Mouse (Mus musculus) midbrain, embryonic 14.5 days (tissue): ENCODE data around the gene Numb. TPM values are rescaled to one million over a fixed set of nuclear protein-coding genes. Genes with fewer than 3 reads are reported as not detected.

Experiments
- ATAC-seq: fragments of 200-750 bp; cut with Nextera tagmentation; 2 replicates; pipeline ENCODE4 v1.8.0; 2017; ENCODE audit warnings: moderate number of reproducible peaks, moderate library complexity; ENCODE audit not compliant: low FRiP score, low TSS enrichment
- DNase-seq: peaks from one replicate; pipeline ENCODE4 v3.0.0-alpha.2; 2015
- H3K27ac ChIP-seq: fragments of 300-500 bp; sonication (generic); replicated peaks from 2 replicates; pipeline ENCODE4 v1.5.1; 2014; ENCODE audit warnings: mild to moderate bottlenecking, low read depth, low read length, moderate library complexity
- H3K27me3 ChIP-seq: fragments of 300-500 bp; sonication (generic); 2 replicates; pipeline ENCODE4 v1.6.1; 2014; ENCODE audit warnings: low read length, control low read depth, mixed read lengths; ENCODE audit not compliant: control insufficient read depth, insufficient read depth
- H3K36me3 ChIP-seq: fragments of 300-500 bp; sonication (generic); 2 replicates; pipeline ENCODE4 v1.6.1; 2014; ENCODE audit warnings: low read length, control low read depth; ENCODE audit not compliant: control insufficient read depth, insufficient read depth
- H3K4me1 ChIP-seq: fragments of 300-500 bp; sonication (generic); 2 replicates; pipeline ENCODE4 v1.6.1; 2014; ENCODE audit warnings: mild to moderate bottlenecking, antibody characterized with exemption, low read length, control low read depth; ENCODE audit not compliant: control insufficient read depth, insufficient read depth
- H3K4me2 ChIP-seq: fragments of 300-500 bp; sonication (generic); 2 replicates; pipeline ENCODE4 v1.6.1; 2014; ENCODE audit warnings: mild to moderate bottlenecking, low read length, moderate library complexity
- H3K4me3 ChIP-seq: fragments of 300-500 bp; sonication (generic); replicated peaks from 2 replicates; pipeline ENCODE4 v1.5.1; 2014; ENCODE audit warnings: low read depth, low read length
- H3K9ac ChIP-seq: fragments of 300-500 bp; sonication (generic); replicated peaks from 2 replicates; pipeline ENCODE4 v1.6.1; 2014; ENCODE audit warnings: mild to moderate bottlenecking, low read length, moderate library complexity
- H3K9me3 ChIP-seq: fragments of 300-500 bp; sonication (generic); 2 replicates; pipeline ENCODE4 v1.6.1; 2016; ENCODE audit warnings: low read length, control low read depth, mixed read lengths; ENCODE audit not compliant: control insufficient read depth
- WGBS: fragments of 180-500 bp; shearing (Covaris S2); extraction: QIAGEN DNeasy Blood & Tissue Kit; methylation state at CpG from one replicate; pipeline ENCODE4 v1.1.7; 2014; 5-methylcytosine and 5-hydroxymethylcytosine counted together
- polyA plus RNA-seq: library from polyadenylated mRNA; unstranded; fragments of >200 nt; fragmentation: Nextera tagmentation; extraction: Ambion mirVana; gene quantifications from 2 replicates; pipeline ENCODE4 v1.2.1, GENCODE M21; 2014

Gene Numb
- 13.0 and 20.6 TPM in 2 replicates for polyA plus RNA-seq

DNA sequence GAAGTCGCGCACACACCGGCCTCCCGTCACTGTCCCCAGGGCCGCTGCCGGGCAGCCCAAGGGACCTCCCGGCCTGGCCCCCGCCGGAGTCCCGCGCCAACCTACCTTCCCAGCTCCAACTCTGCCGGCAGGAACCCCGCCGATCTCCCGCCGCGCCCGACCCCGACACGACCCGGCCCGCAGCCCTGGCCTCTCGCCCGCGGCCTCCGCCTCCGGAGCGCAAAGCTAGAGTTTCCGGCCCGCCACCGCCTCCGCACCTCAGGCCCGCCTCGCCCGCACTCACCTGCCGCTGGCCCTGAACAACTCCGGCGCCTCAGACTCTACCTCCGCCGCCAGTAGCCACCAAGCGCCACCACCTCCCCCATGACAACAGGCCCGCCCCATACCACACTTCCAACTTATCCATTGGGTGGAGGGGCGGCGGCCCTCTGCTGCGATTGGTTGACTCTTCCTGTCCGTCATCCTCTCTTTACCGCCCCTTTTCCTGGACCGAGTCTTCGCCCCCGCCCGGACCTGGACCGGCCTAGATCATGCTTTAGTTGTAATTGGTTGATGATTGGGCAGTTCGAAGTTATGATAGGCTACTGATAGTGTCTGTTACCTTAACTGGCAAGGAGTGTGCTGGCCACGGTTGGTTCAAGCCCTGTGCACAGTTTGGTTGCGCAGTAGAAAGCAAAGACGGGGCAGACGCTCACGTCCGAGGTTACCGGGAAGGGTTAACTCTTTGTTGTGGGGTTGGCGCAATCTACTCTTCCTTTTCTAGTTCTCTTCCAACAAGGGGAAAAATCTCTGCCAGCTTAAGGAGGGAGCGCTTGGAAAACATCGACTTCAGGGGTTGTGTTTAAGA is at the start of gene Numb:
Gene Numb (minus strand): TSS at position 400 of the 847 bp plus-strand sequence.
- peaks cover 12% of the 10 kb centered on the region for H3K4me1 ChIP-seq
- H3K4me3 ChIP-seq = peak within 1 kb of the TSS; percentile 96
- peak within 1 kb of the TSS; percentile 76 for H3K9ac ChIP-seq
- no peaks in the 10 kb centered on the region for H3K9me3 ChIP-seq
- DNase-seq (peak; percentile 98), ATAC-seq (peak; percentile 100)
- WGBS = under 1% methylated on average over 63 of the region's 63 CpGs
- H3K27ac ChIP-seq = peak within 1 kb of the TSS; percentile 86
- H3K36me3 ChIP-seq = 0 out of 2 replicates have a peak, but pooled peaks cover under 1% of the 10 kb centered on the region
- peak within 1 kb of the TSS; percentile 91 for H3K4me2 ChIP-seq
- no peaks in the 10 kb centered on the region for H3K27me3 ChIP-seq

DNA sequence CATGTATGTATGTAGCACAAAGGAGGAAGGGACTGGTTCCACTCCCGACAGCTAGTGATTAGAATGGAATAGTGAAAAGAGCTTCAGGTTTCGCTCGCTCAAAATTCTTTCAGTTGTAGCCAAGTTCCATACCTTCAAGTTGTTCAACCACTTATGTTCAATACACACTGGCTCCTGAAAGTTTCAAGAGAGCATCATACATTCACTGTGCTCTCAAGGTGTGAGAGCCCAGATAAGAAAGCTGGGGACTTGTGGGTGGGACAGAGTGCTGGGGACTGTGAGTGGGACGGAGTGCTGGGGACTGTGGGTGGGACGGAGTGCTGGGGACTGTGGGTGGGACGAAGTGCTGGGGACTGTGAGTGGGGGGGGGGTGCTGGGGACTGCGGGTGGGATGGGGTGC is 43.5 kb upstream of the Numb start:
- no peaks in the 10 kb centered on the region for H3K9me3 ChIP-seq
- WGBS = 92% methylated on average over 7 of the region's 7 CpGs
- no peaks in the 10 kb centered on the region for H3K4me1 ChIP-seq
- H3K9ac ChIP-seq = no peak overlapping the region
- H3K4me2 ChIP-seq = no peak overlapping the region
- no peaks in the 10 kb centered on the region for H3K27me3 ChIP-seq
- no peak overlapping the region for H3K4me3 ChIP-seq
- H3K36me3 ChIP-seq = no peaks in the 10 kb centered on the region
- DNase-seq (no peak), ATAC-seq (no peak)
- no peak overlapping the region for H3K27ac ChIP-seq

DNA sequence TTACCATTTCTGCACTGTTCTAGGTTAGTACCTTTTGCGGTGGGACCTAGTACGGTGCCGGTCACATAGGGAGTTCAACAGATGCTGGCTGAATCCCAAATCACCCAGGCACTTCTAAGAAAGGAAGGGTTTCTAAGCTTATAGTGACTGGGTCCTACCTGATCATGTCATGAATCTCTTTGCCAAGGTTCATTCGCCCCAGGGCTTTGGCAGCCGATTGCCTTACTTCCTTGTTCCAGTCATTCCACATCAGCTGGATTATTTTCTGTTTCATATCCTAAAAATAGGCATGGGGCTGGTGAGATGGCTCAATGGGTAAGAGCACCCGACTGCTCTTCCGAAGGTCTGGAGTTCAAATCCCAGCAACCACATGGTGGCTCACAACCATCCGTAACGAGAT is 36.5 kb upstream of the Numb start:
- no peak for DNase-seq

DNA sequence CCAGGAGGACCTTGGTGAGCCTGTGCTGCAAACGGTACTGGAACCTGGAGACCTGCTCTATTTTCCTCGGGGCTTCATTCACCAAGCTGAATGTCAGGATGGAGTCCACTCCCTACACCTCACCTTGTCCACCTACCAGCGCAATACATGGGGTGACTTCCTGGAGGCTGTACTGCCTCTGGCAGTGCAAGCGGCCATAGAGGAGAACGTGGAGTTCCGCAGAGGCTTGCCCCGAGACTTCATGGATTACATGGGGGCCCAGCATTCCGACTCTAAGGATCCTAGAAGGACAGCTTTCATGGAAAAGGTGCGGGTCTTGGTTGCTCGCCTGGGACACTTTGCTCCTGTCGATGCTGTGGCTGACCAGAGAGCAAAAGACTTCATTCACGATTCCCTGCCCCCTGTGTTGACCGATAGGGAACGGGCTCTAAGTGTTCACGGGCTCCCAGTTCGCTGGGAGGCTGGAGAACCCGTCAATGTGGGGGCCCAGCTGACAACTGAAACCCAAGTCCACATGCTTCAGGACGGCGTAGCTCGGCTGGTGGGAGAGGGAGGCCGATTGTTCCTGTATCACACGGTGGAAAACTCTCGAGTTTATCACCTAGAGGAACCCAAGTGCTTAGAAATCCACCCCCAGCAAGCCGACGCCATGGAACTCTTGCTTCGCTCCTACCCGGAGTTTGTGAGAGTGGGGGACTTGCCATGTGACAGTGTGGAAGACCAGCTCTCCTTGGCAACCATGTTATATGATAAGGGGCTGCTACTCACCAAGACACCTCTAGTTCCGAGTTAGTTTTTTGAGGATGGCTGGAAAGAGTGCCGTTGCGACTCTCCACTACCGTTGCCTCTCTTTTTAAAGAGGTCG is 30.2 kb upstream of the Numb start:
- Histone ChIP-seq H3K4me2 (peak overlapping the region; percentile 89), H3K27ac (0 out of 2 replicates have a peak overlapping the region, but pooled peaks have one; percentile 83), H3K4me1 (peaks cover 17% of the 10 kb centered on the region), H3K4me3 (peak overlapping the region; percentile 84), H3K27me3 (no peaks in the 10 kb centered on the region), H3K9me3 (no peaks in the 10 kb centered on the region), H3K36me3 (peaks cover 14% of the 10 kb centered on the region; the same call in 1 of the 2 replicates), H3K9ac (peak overlapping the region; percentile 84)
- no peak for ATAC-seq
- 68% methylated on average over 32 of the region's 32 CpGs for WGBS
- no peak for DNase-seq

More for the DNA sequence above, 36.5 kb upstream of the Numb start:
- Histone ChIP-seq H3K9me3 (no peaks in the 10 kb centered on the region), H3K27ac (no peak overlapping the region), H3K27me3 (no peaks in the 10 kb centered on the region), H3K4me2 (no peak overlapping the region), H3K4me1 (no peaks in the 10 kb centered on the region), H3K4me3 (no peak overlapping the region), H3K9ac (no peak overlapping the region), H3K36me3 (peaks cover 10% of the 10 kb centered on the region; the same call in 1 of the 2 replicates)
- WGBS = 94% methylated on average over 9 of the region's 9 CpGs
- ATAC-seq = no peak

DNA sequence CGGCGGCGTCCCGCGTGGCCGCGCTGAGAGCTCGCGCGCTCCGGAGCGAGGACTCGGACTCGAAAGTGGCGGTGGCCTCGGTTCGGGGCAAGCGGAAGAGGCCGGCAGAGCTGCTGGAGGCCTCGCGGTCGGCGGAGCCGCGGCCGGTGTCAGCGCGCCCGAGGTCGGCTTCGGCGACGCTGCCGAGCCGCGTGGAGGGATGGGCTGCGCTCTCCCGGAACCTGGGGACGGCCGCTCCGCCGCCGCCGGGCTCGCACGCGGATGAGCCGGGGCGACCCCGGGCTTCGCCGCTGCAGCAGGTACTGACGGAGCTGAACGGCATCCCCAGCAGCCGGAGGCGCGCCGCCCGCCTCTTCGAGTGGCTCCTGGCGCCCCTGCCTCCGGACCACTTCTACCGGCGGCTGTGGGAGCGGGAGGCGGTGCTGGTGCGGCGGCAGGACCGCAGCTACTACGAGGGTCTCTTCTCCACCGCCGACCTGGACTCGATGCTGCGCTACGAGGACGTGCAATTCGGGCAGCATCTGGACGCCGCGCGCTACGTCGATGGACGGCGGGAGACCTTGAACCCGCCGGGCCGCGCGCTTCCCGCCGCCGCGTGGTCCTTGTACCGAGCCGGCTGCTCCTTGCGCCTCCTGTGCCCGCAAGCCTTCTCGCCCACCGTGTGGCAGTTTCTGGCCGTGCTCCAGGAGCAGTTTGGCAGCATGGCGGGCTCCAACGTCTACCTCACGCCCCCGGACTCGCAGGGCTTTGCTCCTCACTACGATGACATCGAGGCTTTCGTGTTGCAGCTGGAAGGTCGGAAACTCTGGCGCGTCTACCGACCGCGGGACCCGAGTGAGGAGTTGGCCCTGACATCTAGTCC is 29.3 kb upstream of the Numb start:
- DNase-seq (peak; percentile 68), ATAC-seq (peak; percentile 67)
- H3K36me3 ChIP-seq = peaks cover 14% of the 10 kb centered on the region; the same call in 1 of the 2 replicates
- H3K27ac ChIP-seq = peak overlapping the region; percentile 83
- H3K9ac ChIP-seq = peak overlapping the region; percentile 84
- peak overlapping the region; percentile 89 for H3K4me2 ChIP-seq
- under 1% methylated on average over 116 of the region's 116 CpGs for WGBS
- peaks cover 17% of the 10 kb centered on the region for H3K4me1 ChIP-seq
- H3K4me3 ChIP-seq = peak overlapping the region; percentile 84
- no peaks in the 10 kb centered on the region for H3K27me3 ChIP-seq
- H3K9me3 ChIP-seq = no peaks in the 10 kb centered on the region

DNA sequence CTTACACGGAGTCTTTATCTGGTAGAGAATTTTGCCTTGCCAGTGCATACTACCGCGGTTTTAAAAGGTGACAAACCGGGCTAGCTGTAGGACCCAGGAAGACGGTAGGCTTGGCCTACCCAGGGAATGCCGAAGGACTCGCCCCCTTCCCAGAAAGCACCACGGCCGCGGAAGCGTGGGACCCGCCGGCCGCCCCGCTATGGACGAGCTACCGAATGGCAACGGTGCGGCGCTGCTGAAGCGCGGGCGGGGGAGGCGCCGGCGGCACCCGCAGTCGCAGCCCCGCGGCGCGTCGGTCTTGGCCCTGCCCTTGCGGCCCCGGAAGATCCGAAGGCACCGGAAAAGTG is 28.7 kb upstream of the Numb start, which contains the start of gene Riox1:
Gene Riox1 (plus strand): TSS at position 116 of the 347 bp plus-strand sequence.
- peak; percentile 92 for ATAC-seq
- peaks cover 11% of the 10 kb centered on the region; the same call in 1 of the 2 replicates for H3K36me3 ChIP-seq
- peak within 1 kb of the TSS; percentile 89 for H3K4me2 ChIP-seq
- H3K4me1 ChIP-seq = peaks cover 17% of the 10 kb centered on the region
- H3K4me3 ChIP-seq = peak within 1 kb of the TSS; percentile 84
- H3K9ac ChIP-seq = peak within 1 kb of the TSS; percentile 84
- no peaks in the 10 kb centered on the region for H3K9me3 ChIP-seq
- peak within 1 kb of the TSS; percentile 83 for H3K27ac ChIP-seq
- WGBS = under 1% methylated on average over 37 of the region's 37 CpGs
- DNase-seq = peak; percentile 95
- H3K27me3 ChIP-seq = no peaks in the 10 kb centered on the region

DNA sequence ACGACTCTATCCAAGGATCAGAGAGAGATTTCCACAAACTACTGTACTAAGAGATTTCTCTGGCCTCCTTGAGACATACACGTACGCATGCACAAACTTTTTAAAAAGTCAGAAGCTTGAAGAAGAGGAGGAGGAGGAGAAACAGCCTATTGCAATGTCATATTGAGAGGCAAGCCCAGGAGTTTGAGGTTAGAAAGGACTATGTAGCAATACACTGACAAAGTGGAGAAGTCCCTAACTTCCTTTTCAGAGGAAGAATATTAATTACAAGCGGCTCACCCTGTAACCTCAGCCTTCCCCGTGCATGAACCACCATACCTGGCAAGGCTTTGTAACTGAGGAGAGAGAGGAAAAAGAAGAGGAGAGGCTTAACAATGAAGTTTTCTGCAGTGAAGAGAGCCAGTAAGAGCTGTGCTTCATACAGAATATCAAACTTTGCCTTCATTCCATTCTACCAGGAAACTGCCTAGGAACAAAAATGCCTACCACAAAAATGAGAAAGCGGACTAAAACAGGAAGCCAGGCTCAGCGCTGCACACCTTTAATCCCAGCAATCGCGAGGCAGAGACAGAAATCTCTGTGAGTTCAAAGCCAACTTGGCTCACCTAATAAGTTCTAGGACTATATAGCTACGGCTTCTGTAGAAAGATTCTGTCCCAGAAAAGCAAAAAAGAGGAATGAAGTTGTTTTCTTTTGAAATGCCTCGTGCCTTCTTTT is 28.2 kb upstream of the Numb start:
- DNase-seq (no peak), ATAC-seq (no peak)
- 30% methylated on average over 11 of the region's 11 CpGs for WGBS
- H3K4me2 ChIP-seq = peak overlapping the region; percentile 89
- H3K9me3 ChIP-seq = no peaks in the 10 kb centered on the region
- H3K27ac ChIP-seq = no peak overlapping the region
- peaks cover 17% of the 10 kb centered on the region for H3K4me1 ChIP-seq
- peak overlapping the region; percentile 84 for H3K9ac ChIP-seq
- H3K27me3 ChIP-seq = no peaks in the 10 kb centered on the region
- peak overlapping the region; percentile 84 for H3K4me3 ChIP-seq
- H3K36me3 ChIP-seq = 0 out of 2 replicates have a peak, but pooled peaks cover 11% of the 10 kb centered on the region
